Mouse (Mus musculus): ENCODE results near the gene Atp10b. TPM values are rescaled to one million over a fixed set of nuclear protein-coding genes. Genes with fewer than 3 reads are reported as not detected.

The Atp10b gene
- total and polyA plus RNA-seq, 2 experiments from 2014 or later: 2.7 TPM; not detected in 1

GRCm38 (mm10) chr11:43270256-43270806 lies 120.7 kb downstream of the Atp10b start:
- WGBS: 82% methylated on average over 10 of the region's 10 CpGs
- DNase-seq (ENCODE audit: low spot score): no peak
- Histone ChIP-seq H3K4me1 (ENCODE audit: control insufficient read depth, insufficient read depth) (no peaks in the 10 kb centered on the region), H3K9me3 (replicated peaks; ENCODE audit: control insufficient read depth, low read length) (no peaks in the 10 kb centered on the region), H3K27me3 (ENCODE audit: control insufficient read depth, insufficient read depth, low read length) (no peaks in the 10 kb centered on the region), H3K27ac (ENCODE audit: low read depth) (no peak overlapping the region), H3K9ac (replicated peaks; ENCODE audit: low read depth, low read length) (no peak overlapping the region), H3K36me3 (replicated peaks; ENCODE audit: control insufficient read depth, insufficient read depth, low read length) (no peaks in the 10 kb centered on the region), H3K4me3 (ENCODE audit: low read depth, low read length) (no peak overlapping the region), H3K4me2 (ENCODE audit: low read depth, low read length) (no peak overlapping the region)
- TF ChIP-seq CTCF (IDR thresholded peaks at IDR 0.05; ENCODE audit: low read depth): no peak
- no peak for TF ChIP-seq EP300 (IDR thresholded peaks at IDR 0.05; ENCODE audit: low read depth)
- ATAC-seq (ENCODE audit: insufficient read depth, low read depth): no peak

- H3K9me3 ChIP-seq (replicated peaks; ENCODE audit: control insufficient read depth, low read length): no peaks in the 10 kb centered on the region
- TF ChIP-seq CTCF (IDR thresholded peaks at IDR 0.05; ENCODE audit: low read depth) (no peak), EP300 (IDR thresholded peaks at IDR 0.05; ENCODE audit: low read depth) (no peak)
- H3K27me3 ChIP-seq (ENCODE audit: control insufficient read depth, insufficient read depth, low read length): no peaks in the 10 kb centered on the region
- ATAC-seq (ENCODE audit: insufficient read depth, low read depth) (no peak), DNase-seq (ENCODE audit: low spot score) (no peak)
- H3K4me1 ChIP-seq (ENCODE audit: control insufficient read depth, insufficient read depth): no peaks in the 10 kb centered on the region
- H3K4me2 ChIP-seq (ENCODE audit: low read depth, low read length): no peak overlapping the region
- H3K9ac ChIP-seq (replicated peaks; ENCODE audit: low read depth, low read length): no peak overlapping the region
- no peak overlapping the region for H3K4me3 ChIP-seq (ENCODE audit: low read depth, low read length)
- no peak overlapping the region for H3K27ac ChIP-seq (ENCODE audit: low read depth)
- H3K36me3 ChIP-seq (replicated peaks; ENCODE audit: control insufficient read depth, insufficient read depth, low read length): no peaks in the 10 kb centered on the region
These were observed 124.2 kb downstream of the Atp10b start for GRCm38 (mm10) chr11:43273896-43274295.

- ATAC-seq (ENCODE audit: insufficient read depth, low read depth) (no peak), DNase-seq (ENCODE audit: low spot score) (peak; percentile 29)
- TF ChIP-seq EP300 (IDR thresholded peaks at IDR 0.05; ENCODE audit: low read depth): no peak
- no peak for TF ChIP-seq CTCF (IDR thresholded peaks at IDR 0.05; ENCODE audit: low read depth)
- H3K4me3 ChIP-seq (ENCODE audit: low read depth, low read length): no peak overlapping the region
- H3K9me3 ChIP-seq (replicated peaks; ENCODE audit: control insufficient read depth, low read length): no peaks in the 10 kb centered on the region
- no peak overlapping the region for H3K27ac ChIP-seq (ENCODE audit: low read depth)
- no peaks in the 10 kb centered on the region for H3K36me3 ChIP-seq (replicated peaks; ENCODE audit: control insufficient read depth, insufficient read depth, low read length)
- H3K9ac ChIP-seq (replicated peaks; ENCODE audit: low read depth, low read length): no peak overlapping the region
- H3K27me3 ChIP-seq (ENCODE audit: control insufficient read depth, insufficient read depth, low read length): no peaks in the 10 kb centered on the region
- H3K4me2 ChIP-seq (ENCODE audit: low read depth, low read length): no peak overlapping the region
- H3K4me1 ChIP-seq (ENCODE audit: control insufficient read depth, insufficient read depth): no peaks in the 10 kb centered on the region
- 38% methylated on average over 6 of the region's 6 CpGs for WGBS
These were observed 147.9 kb downstream of the Atp10b start for GRCm38 (mm10) chr11:43297584-43297983.

DNA sequence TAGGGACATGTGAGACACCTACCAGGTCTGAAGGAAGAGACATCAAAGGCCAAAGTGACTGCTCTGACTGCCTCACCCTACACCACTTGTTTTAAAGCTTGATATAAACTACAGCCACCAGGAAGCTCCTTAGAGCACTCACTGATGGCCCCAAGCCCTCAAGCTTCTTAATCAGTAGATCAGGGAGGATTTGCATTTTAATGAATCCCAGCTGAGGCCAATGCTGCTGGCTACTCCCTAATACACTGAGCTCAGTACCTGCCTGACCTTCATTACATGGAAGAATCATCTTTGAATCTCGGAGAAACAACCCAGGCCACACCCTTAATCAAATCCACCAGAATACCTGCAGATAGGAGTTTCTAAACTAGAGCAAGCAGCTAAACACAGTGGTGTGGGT lies 161.3 kb downstream of the Atp10b start:
- Histone ChIP-seq H3K27ac (ENCODE audit: low read depth) (no peak overlapping the region), H3K4me2 (ENCODE audit: low read depth, low read length) (no peak overlapping the region), H3K4me3 (ENCODE audit: low read depth, low read length) (no peak overlapping the region), H3K9ac (replicated peaks; ENCODE audit: low read depth, low read length) (no peak overlapping the region), H3K9me3 (replicated peaks; ENCODE audit: control insufficient read depth, low read length) (no peaks in the 10 kb centered on the region), H3K27me3 (ENCODE audit: control insufficient read depth, insufficient read depth, low read length) (no peaks in the 10 kb centered on the region), H3K4me1 (ENCODE audit: control insufficient read depth, insufficient read depth) (no peaks in the 10 kb centered on the region), H3K36me3 (replicated peaks; ENCODE audit: control insufficient read depth, insufficient read depth, low read length) (no peaks in the 10 kb centered on the region)
- TF ChIP-seq EP300 (IDR thresholded peaks at IDR 0.05; ENCODE audit: low read depth) (no peak), CTCF (IDR thresholded peaks at IDR 0.05; ENCODE audit: low read depth) (no peak)
- DNase-seq (ENCODE audit: low spot score) (no peak), ATAC-seq (ENCODE audit: insufficient read depth, low read depth) (no peak)
- WGBS: 39% methylated on average over 1 of the region's 1 CpGs

Other genes starting within 250 kb of the Atp10b start
- gene Gm9972, start 114.1 kb upstream of the Atp10b start, total RNA-seq (2014; rRNA removed; ENCODE audit: low replicate concordance): not detected in 2 replicates
- not detected in 2 replicates for gene Gm9972, start 114.1 kb upstream of the Atp10b start, polyA plus RNA-seq (2015; fragmentation: Nextera tagmentation; extraction: Ambion mirVana)